Mouse (Mus musculus): ENCODE data around the gene Camkk1.

Camkk1 gene

DNA sequence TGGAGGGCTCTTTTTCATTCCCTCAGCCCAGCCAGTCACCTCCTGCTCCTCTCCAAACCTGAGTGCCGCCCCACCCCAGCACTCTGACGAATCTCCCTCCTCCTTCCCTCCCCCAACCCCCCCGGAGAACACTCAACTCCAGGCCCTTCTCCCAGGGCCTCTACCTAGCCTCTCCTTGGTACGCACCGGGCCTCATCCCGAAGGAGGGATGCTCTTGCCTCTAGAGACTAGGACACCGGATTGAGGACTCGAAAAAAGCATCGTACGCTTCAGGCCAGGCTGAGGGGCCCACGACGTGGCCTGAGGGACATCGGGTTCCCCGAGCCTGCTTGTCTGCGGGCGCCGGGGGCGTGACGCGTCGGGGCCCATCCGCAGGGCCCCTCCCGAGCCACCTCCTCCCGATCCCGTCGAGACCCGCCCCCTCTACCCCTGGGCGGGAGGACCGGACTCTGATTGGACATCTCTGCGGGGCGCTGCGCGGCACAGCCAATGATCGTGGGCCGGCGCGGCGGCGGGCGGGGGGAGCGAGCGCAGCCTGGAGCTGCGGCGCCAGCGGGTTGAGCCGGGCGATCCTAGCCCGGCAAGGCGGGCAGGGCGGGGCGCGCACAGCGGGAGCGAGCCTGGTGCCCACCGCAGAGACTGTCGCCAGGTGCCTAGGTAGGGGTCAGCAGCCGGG lies at the start of gene Camkk1:
Camkk1 (plus strand) TSS at position 538 of the 676 bp plus-strand sequence.
- no peak for DNase-seq (ENCODE audit: extremely low read depth, low read depth, low spot score)

DNA sequence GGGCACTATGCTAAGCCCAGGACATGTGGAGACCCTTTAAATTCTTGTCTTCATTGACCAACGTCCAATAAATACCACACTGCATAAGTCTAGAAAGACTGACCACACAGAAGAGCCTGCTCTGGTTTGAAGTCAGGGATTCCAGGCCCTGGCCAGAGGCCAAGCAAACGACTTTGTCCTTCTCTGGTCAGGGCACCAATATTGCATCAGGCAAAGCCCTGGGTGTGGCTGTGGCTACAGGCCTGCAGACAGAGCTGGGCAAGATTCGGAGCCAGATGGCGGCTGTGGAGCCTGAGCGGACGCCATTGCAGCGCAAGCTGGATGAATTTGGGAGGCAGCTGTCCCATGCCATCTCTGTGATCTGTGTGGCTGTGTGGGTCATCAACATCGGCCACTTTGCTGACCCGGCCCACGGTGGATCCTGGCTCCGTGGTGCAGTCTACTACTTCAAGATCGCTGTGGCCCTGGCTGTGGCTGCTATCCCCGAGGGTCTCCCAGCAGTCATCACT lies 43.8 kb upstream of the Camkk1 start:
- no peak for DNase-seq (ENCODE audit: extremely low read depth, low read depth, low spot score)

DNA sequence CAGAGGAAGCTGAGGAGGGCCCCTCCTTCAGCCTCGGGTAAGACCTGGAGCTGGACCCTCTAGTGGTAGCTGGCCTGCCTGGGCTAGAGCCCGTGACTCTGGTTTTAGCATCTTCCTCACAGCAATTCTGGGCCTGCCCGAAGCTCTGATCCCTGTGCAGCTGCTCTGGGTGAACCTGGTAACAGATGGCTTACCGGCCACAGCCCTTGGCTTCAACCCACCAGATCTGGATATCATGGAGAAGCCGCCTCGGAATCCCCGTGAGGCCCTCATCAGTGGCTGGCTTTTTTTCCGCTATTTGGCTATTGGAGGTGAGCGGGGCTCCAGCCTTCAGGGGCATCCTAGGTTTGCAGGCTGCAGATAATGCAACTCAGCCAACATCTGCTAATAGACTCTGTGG lies 36.3 kb upstream of the Camkk1 start:
- DNase-seq (ENCODE audit: extremely low read depth, low read depth, low spot score): no peak

DNA sequence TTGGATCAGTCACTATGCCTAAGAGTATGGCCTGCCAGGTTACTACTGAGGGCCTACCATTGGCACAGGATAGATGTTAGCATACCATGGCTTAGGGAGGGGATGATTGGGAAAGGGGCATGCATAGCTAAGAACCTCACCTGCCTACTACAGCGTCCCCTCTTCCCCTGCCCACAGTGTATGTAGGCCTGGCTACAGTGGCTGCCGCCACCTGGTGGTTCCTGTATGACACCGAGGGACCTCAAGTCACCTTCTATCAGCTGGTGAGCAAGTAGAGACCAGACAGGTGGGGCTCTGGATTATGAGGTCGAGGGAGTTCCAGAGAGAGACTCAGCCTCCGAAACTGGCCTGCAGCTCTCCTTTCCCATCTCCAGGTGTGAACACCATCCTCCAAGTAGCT lies 35.5 kb upstream of the Camkk1 start:
- DNase-seq (ENCODE audit: extremely low read depth, low read depth, low spot score): no peak

DNA sequence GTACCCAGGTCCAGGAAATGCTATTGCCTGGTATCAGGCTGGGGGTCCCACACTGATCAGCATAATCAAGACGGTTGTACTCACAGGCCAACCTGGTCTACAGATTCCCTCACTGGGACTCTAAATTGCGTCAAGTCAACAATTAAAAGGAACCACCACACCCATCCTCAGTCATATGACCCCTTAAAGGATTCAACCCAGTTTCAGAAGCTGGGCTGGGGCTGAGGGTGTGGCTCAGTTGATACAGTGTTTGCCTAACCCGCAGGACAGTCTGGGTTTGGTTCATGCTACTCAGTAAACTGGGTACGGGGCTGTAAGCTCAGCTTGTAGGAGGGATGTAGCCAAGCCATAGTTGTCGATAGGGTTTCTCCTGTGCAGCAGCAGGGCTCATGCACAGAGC lies 32.1 kb upstream of the Camkk1 start:
- no peak for DNase-seq (ENCODE audit: extremely low read depth, low read depth, low spot score)

DNA sequence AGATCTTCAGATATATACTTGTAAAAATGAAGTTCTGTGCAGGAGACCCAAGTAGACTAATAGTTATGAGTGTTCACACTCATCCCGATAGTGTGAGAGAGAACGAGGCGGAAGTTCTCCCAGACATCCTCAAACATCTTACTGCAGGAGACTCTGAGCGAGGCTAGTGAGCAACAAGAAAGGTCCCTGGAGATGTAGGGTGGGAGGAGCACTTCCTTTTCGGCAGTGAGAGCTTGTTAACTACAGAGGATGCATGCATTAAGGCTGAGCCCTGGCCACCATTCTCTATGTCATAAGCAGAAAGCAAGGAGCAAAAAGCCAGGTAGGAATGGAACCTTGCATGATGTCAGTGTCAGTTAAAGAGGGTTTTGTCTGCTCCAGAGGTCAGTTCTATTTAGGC lies 31.6 kb upstream of the Camkk1 start:
- DNase-seq (ENCODE audit: extremely low read depth, low read depth, low spot score): no peak

DNA sequence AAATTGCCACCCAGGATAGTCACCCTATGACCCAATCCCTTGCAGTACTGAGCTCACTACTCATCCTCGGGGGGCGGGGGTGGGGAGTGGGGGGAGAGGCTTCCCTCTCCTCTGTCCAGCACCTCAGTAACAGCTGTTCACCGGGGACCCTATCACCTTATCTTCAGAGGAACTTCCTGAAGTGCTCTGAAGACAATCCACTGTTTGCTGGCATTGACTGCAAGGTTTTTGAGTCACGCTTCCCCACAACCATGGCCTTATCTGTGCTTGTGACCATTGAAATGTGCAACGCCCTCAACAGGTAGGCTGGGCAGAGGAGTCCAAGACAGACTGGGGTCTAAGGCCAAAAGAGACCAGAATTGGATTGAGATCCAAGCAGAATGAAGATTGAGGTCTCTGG lies 31.0 kb upstream of the Camkk1 start:
- no peak for DNase-seq (ENCODE audit: extremely low read depth, low read depth, low spot score)

DNA sequence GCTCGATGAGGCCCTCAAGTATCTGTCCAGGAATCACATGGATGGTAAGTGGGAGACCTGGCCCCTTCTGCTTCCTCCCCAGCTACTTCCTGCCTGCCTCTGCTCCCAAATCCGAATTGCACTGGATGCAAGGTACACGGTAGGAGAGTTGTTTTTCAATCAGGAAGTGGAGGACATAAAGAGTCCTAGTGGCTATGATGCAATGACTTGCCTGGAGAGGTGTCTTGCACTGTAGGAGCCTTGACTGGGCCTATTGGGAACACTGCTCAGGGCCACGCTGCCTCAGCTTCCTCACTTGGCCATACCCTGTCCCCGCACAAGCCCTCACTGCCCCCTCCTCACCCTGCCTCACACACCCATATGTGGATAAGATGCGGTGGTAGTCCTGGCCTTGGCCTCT lies 29.8 kb upstream of the Camkk1 start:
- no peak for DNase-seq (ENCODE audit: extremely low read depth, low read depth, low spot score)

DNA sequence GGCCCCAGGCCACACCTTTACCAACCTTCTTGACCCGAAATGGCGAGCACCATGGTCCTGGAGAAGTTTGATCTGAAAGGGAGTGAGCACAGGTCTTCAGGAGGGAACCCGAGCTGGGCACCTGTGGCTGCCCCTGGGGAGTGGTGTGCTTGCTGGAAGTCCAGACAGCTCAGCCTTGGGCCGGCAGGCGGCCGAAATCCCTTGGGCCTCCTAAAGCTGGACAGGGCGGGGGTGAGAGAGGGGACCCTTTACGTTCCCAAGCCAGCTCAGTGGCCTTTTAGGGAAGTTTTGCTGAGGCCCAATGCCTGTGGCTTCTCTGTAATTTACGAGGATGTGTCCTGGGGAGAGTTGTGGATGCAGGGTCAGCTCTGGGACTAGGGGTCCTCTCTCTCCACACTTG lies 28.1 kb upstream of the Camkk1 start:
- DNase-seq (ENCODE audit: extremely low read depth, low read depth, low spot score): no peak

DNA sequence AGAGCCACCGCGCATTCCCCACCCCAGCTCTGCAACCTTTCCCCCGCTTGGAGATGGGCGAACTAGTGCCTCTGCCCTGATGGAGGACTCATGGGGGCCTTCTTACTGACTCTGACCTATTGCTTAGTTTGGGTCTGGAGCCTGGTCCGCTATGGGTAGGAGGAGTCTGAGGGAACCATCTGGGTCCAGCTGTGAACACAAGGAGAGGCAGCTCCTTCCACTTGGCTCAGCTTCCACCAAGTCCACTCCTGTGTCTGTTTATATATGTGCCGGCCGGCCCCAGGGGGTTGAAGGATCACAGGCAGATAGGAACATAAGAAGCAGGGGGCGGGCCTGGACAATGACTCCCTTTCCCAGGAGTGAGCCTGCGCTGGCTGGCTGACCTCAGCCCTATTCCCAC lies 26.8 kb upstream of the Camkk1 start:
- no peak for DNase-seq (ENCODE audit: extremely low read depth, low read depth, low spot score)

DNA sequence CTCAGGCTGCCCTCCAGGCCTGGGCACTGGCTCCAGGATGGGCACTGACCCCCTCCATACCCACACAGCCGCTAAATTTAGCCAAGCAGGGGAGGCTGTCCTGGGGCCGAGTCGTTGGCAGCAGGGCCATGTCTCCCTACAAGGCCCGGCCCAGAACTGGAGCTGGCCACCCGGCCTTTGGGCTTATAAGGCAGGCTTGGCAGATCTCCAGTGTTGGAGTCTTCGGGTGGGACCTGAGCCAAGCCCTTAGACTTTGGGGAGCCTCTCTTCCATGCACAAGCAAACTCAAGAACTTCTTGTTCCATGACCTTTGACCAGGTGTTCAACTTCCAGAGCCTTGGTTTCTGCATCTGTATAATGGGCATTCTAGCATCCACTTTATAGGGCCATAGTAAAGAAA lies 22.5 kb upstream of the Camkk1 start:
- no peak for DNase-seq (ENCODE audit: extremely low read depth, low read depth, low spot score)

DNA sequence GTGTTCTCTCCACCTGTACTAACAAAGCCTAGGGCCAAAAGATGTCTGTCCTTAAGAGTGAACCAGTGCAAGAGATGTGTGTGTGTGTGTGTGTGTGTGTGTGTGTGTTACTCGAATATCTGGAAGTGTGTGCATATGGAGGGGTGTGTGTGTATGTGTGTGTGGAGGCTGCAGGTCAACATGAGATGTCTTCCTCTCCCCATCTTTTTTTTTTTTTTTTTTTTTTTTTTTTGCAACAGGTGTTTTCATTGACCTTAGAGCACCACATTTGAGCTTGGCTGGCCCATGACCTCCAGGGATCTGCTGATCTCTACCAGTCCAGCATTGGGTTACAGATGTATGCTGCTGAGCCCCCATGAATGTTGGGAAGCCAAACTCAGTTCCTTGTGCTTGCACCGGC lies 22.0 kb upstream of the Camkk1 start:
- DNase-seq (ENCODE audit: extremely low read depth, low read depth, low spot score): no peak

DNA sequence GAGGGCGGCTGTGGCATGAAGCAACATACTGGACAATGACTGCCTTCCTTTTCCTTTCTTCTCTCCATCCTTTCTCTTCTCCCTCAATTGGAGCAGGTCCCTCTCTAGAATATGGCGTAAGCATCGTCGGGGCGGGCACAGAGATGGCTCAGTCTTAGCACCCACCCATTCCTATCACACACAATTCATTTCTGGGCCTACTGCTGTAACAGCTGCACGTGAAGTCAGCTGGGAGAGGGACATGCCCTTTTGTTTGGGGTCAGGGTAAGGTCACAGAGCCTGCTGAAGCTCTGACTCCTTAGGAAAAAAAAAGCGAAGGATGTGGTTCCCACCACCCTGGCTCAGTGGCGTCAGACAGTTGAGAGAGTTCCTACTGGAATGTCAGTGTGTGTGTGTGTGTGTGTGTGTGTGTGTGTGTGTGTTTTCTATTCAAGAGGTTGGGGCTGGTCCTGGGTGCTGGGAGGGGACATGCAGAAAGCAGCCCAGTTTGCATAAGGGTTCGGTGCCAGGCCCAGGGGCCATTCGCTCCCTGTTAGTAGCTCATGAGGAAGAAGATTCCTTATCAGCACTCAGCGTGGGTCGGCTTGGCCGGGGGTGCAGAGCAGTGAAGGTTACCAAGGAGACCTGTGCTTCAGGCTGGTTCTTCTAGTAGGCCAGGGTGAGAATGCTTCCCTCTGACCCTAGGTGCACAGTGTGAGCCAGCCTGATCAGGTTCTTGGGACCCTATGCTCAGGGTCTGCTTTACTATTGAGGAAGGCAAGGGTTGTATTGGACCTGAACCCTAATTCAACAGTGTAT lies 21.1 kb upstream of the Camkk1 start:
- no peak for DNase-seq (ENCODE audit: extremely low read depth, low read depth, low spot score)

DNA sequence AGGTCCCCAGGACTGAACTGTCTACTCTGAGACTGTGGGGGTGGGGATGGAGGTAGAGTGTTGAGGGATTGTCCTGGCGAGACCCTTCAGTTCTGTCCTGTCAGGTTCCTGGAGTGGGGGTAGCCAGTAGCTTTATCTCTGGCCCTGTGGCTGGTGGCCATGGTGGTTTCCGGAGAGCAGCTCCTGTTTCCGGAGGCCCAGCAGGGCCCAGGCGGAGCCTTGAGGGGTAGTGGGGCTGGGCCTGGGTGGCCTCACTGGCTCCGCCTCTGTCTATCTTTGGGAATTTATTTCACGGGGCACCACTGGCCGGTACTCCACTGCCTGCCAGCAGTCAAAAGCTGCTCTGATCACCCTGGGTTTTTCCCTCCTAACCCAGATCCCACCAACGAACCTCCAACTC lies 20.0 kb upstream of the Camkk1 start, which contains the start of gene P2rx1:
P2rx1 (plus strand) TSS at position 333 of the 400 bp plus-strand sequence.
- DNase-seq (ENCODE audit: extremely low read depth, low read depth, low spot score): no peak

DNA sequence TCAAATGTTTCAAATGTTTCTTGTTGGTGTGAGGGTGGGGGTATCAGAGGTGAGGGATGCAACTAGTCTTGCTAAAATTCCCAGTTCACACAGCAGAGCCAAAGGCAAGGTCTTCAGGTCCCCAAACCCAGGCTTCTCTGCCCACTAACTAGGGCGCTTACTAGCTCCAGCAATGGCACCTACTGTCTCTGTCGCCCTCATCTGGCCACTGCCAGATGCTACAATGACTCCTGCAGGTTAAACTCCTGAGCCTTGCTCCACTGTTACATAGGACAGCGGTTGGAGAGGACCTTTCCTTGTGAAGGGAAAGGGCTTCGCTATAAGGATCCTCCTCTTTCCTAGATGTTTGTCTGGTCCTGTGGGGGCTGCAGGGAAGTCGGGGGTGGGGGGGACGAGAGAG lies 17.8 kb upstream of the Camkk1 start:
- DNase-seq (ENCODE audit: extremely low read depth, low read depth, low spot score): no peak

DNA sequence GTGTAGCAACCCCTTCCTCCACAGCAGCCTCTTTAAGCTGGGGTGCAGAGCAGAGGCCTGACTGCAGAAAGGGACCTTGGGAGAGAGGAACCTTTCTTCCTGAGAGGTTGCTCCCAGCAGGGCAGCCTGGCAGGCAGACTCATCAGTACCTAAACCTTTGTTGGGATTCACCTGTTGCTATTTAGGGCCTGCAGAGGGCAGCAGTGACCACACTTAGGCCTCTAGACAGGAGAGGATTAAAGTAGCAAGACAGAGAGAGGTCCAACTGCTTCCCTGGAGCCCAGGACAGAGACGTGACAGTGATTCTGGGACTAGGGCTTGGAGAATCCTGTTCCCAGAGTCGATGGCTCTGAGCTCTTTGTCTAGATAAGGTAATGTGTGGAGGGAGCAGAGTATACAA lies 12.4 kb upstream of the Camkk1 start:
- no peak for DNase-seq (ENCODE audit: extremely low read depth, low read depth, low spot score)

DNA sequence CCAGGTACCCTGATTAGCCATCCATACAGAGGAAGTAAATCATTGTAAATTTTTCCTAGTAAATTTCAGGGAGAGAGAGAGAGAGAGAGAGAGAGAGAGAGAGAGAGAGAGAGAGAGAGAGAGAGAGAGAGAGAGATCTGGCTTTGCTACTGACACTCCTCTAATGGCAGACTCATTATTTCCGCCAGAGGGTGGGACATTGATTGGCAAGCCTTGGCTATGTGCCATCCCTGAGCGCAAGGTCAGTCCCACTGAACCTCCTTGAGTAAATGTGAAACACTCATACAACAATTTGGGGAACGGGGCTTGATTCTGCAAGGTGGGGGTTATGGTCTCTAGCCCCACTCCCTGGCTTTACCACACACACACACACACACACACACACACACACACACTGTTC lies 11.7 kb upstream of the Camkk1 start:
- no peak for DNase-seq (ENCODE audit: extremely low read depth, low read depth, low spot score)

DNA sequence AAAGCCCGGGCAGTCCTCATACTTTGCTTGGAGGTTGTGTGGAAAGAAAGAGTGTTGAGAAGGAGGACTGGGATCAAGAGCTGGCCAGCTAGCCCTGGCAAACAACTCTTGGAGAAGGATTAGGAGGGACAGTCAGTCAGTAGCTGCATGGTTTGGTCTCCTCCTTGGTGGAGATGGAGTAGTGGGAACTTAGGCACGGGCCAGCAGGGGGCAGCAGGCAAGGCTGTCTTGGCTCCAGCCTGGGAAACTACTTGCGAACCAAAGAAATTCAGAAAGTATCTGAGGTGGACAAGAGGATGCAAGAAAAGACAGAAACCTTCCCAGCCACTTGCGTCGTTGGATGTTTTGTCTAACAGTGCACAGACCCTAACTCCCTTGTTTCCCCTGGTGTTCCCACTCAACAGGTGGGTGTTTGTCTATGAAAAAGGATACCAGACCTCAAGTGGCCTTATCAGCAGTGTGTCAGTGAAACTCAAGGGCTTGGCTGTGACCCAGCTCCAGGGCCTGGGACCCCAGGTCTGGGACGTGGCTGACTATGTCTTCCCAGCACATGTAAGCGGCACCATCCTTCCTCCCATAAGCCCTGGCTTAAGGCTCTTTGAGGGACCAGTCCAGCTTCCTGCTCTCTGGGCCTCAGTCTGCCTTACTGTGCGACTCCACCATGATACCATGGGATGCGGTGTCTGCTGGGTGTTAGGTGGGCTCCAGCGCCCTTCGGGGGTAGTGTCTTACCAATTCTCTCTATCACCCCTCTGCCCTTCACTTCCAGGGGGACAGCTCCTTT lies 10.9 kb upstream of the Camkk1 start:
- no peak for DNase-seq (ENCODE audit: extremely low read depth, low read depth, low spot score)

DNA sequence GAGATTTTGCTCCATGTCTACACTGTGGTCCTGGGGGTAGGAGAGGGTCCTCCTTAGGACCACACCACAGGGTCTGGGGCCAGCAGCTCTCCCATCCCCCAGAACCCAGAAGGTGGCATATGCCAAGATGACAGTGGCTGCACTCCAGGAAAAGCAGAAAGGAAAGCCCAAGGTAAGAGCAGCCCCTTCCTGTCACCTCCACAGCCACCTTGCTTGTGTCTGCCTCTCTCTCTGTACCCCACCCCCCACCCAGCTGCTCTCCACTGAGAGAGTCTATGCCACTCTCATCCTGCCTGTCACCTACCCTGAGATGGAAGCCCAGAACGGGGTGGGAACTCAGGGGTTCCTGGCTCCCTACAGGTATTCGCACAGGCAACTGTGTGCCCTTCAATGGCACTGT lies 10.0 kb upstream of the Camkk1 start:
- DNase-seq (ENCODE audit: extremely low read depth, low read depth, low spot score): no peak

DNA sequence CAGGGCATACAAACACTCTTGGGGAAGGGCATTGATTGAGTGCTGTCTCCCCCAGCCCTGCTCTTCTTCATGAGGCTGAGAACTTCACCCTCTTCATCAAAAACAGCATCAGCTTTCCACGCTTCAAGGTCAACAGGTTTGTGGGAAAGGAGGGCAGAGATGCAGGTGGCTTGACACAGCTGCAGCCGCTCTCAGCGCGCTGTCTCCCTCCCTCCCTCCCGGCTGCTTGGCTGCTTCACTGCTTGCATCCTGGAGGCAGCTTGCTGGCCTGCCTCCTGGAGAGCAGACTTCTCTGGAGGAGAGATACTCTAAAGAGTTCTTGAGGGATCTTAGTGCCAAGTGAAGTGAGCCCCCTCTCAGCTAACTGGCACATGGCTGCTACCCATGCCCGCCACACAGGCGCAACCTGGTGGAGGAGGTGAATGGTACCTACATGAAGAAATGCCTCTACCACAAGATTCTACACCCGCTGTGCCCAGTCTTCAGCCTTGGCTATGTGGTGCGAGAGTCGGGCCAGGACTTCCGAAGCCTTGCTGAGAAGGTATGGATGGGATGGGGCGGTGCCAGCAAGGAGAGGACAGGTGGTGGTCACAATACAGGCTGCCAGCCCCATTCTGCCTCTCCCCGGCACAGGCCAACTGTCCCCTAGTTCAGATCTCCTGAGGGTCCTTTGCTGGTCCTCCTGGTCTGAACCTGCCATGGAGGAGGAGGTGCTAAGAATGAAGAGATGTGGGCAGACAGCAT lies 9.1 kb upstream of the Camkk1 start:
- DNase-seq (ENCODE audit: extremely low read depth, low read depth, low spot score): no peak

DNA sequence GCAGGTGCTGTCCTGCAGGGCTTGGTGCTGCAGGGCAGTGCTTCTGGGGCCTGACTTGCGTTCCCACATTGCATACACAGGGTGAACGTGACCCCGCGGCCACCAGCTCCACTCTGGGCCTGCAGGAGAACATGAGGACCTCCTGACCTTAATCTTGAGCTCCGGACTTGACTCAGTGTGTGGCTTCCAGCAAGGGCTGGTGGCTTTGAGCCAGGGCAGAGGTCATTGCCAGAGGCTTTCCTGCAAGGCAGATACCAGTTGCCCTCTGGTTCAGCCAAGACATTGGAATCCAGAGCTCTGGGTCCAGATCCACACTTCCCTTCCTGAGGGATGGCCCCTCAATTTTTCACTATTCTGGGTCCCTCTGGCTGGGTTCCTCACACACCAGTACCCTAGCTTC lies 4.8 kb upstream of the Camkk1 start:
- no peak for DNase-seq (ENCODE audit: extremely low read depth, low read depth, low spot score)
